Mouse (Mus musculus): ENCODE data around the gene Olig1. TPM values are rescaled to one million over a fixed set of nuclear protein-coding genes. Genes with fewer than 3 reads are reported as not detected.

Olig1 gene
- polyA plus RNA-seq, 1 experiment from 2014 or later: not detected

- ATAC-seq (ENCODE audit: insufficient number of reproducible peaks, insufficient read depth, low FRiP score, low read depth): no peak
- Histone ChIP-seq H3K27ac (ENCODE audit: low read length) (no peak overlapping the region), H3K27me3 (ENCODE audit: control insufficient read depth, insufficient read depth, low read length) (peaks cover 44% of the 10 kb centered on the region), H3K4me3 (ENCODE audit: low read depth, low read length) (no peak overlapping the region), H3K4me1 (ENCODE audit: control insufficient read depth, insufficient read depth, low read length) (peaks cover 7% of the 10 kb centered on the region; the same call in 1 of the 2 replicates), H3K9ac (replicated peaks; ENCODE audit: low read depth, low read length) (no peak overlapping the region), H3K4me2 (replicated peaks; ENCODE audit: low read depth, low read length) (no peak overlapping the region), H3K36me3 (ENCODE audit: control insufficient read depth, insufficient read depth, low read length) (no peaks in the 10 kb centered on the region), H3K9me3 (ENCODE audit: control insufficient read depth, low read depth, low read length) (no peaks in the 10 kb centered on the region)
- 79% methylated on average over 6 of the region's 6 CpGs for WGBS
These were observed 3.6 kb upstream of the Olig1 start for GRCm38 (mm10) chr16:91265972-91266371.

GRCm38 (mm10) chr16:91268724-91269452 lies 684 bp upstream of the Olig1 start:
- Histone ChIP-seq H3K9me3 (ENCODE audit: control insufficient read depth, low read depth, low read length) (no peaks in the 10 kb centered on the region), H3K4me1 (ENCODE audit: control insufficient read depth, insufficient read depth, low read length) (peaks cover 7% of the 10 kb centered on the region; the same call in 1 of the 2 replicates), H3K4me3 (ENCODE audit: low read depth, low read length) (peak overlapping the region; percentile 38), H3K4me2 (replicated peaks; ENCODE audit: low read depth, low read length) (peak overlapping the region; percentile 68; the same call in 1 of the 2 replicates), H3K27me3 (ENCODE audit: control insufficient read depth, insufficient read depth, low read length) (peaks cover 68% of the 10 kb centered on the region), H3K36me3 (ENCODE audit: control insufficient read depth, insufficient read depth, low read length) (no peaks in the 10 kb centered on the region), H3K9ac (replicated peaks; ENCODE audit: low read depth, low read length) (no peak overlapping the region), H3K27ac (ENCODE audit: low read length) (no peak overlapping the region)
- WGBS: 6% methylated on average over 13 of the region's 13 CpGs
- no peak for ATAC-seq (ENCODE audit: insufficient number of reproducible peaks, insufficient read depth, low FRiP score, low read depth)

- H3K27me3 ChIP-seq (ENCODE audit: control insufficient read depth, insufficient read depth, low read length): peaks cover 71% of the 10 kb centered on the region
- under 1% methylated on average over 63 of the region's 63 CpGs for WGBS
- no peak for ATAC-seq (ENCODE audit: insufficient number of reproducible peaks, insufficient read depth, low FRiP score, low read depth)
These were observed 820 bp downstream of the Olig1 start for GRCm38 (mm10) chr16:91270212-91270971.

GRCm38 (mm10) chr16:91270982-91271549 lies 1.5 kb downstream of the Olig1 start:
- H3K27ac ChIP-seq (ENCODE audit: low read length): no peak overlapping the region
- no peak for ATAC-seq (ENCODE audit: insufficient number of reproducible peaks, insufficient read depth, low FRiP score, low read depth)
- H3K4me1 ChIP-seq (ENCODE audit: control insufficient read depth, insufficient read depth, low read length): peaks cover 7% of the 10 kb centered on the region; the same call in 1 of the 2 replicates
- peaks cover 71% of the 10 kb centered on the region for H3K27me3 ChIP-seq (ENCODE audit: control insufficient read depth, insufficient read depth, low read length)
- no peak overlapping the region for H3K9ac ChIP-seq (replicated peaks; ENCODE audit: low read depth, low read length)
- peak overlapping the region; percentile 68; the same call in 1 of the 2 replicates for H3K4me2 ChIP-seq (replicated peaks; ENCODE audit: low read depth, low read length)
- H3K36me3 ChIP-seq (ENCODE audit: control insufficient read depth, insufficient read depth, low read length): no peaks in the 10 kb centered on the region
- H3K9me3 ChIP-seq (ENCODE audit: control insufficient read depth, low read depth, low read length): no peaks in the 10 kb centered on the region
- under 1% methylated on average over 29 of the region's 29 CpGs for WGBS
- no peak overlapping the region; the same call in 1 of the 2 replicates for H3K4me3 ChIP-seq (ENCODE audit: low read depth, low read length)

More at GRCm38 (mm10) chr16:91270212-91270971, 820 bp downstream of the Olig1 start:
- H3K9me3 ChIP-seq (ENCODE audit: control insufficient read depth, low read depth, low read length): no peaks in the 10 kb centered on the region
- H3K9ac ChIP-seq (replicated peaks; ENCODE audit: low read depth, low read length): no peak overlapping the region
- no peak overlapping the region for H3K27ac ChIP-seq (ENCODE audit: low read length)
- H3K4me3 ChIP-seq (ENCODE audit: low read depth, low read length): peak overlapping the region; percentile 38
- H3K36me3 ChIP-seq (ENCODE audit: control insufficient read depth, insufficient read depth, low read length): no peaks in the 10 kb centered on the region
- peaks cover 7% of the 10 kb centered on the region; the same call in 1 of the 2 replicates for H3K4me1 ChIP-seq (ENCODE audit: control insufficient read depth, insufficient read depth, low read length)
- peak overlapping the region; percentile 68 for H3K4me2 ChIP-seq (replicated peaks; ENCODE audit: low read depth, low read length)

GRCm38 (mm10) chr16:91271634-91272033 lies 2.1 kb downstream of the Olig1 start:
- Histone ChIP-seq H3K4me1 (ENCODE audit: control insufficient read depth, insufficient read depth, low read length) (peaks cover 7% of the 10 kb centered on the region; the same call in 1 of the 2 replicates), H3K27ac (ENCODE audit: low read length) (no peak overlapping the region), H3K27me3 (ENCODE audit: control insufficient read depth, insufficient read depth, low read length) (peaks cover 71% of the 10 kb centered on the region), H3K9me3 (ENCODE audit: control insufficient read depth, low read depth, low read length) (no peaks in the 10 kb centered on the region), H3K4me2 (replicated peaks; ENCODE audit: low read depth, low read length) (no peak overlapping the region), H3K4me3 (ENCODE audit: low read depth, low read length) (no peak overlapping the region), H3K36me3 (ENCODE audit: control insufficient read depth, insufficient read depth, low read length) (no peaks in the 10 kb centered on the region), H3K9ac (replicated peaks; ENCODE audit: low read depth, low read length) (no peak overlapping the region)
- WGBS: 4% methylated on average over 20 of the region's 20 CpGs
- no peak for ATAC-seq (ENCODE audit: insufficient number of reproducible peaks, insufficient read depth, low FRiP score, low read depth)

- Histone ChIP-seq H3K9ac (replicated peaks; ENCODE audit: low read depth, low read length) (no peak overlapping the region), H3K4me2 (replicated peaks; ENCODE audit: low read depth, low read length) (no peak overlapping the region), H3K4me3 (ENCODE audit: low read depth, low read length) (no peak overlapping the region), H3K9me3 (ENCODE audit: control insufficient read depth, low read depth, low read length) (no peaks in the 10 kb centered on the region), H3K27me3 (ENCODE audit: control insufficient read depth, insufficient read depth, low read length) (0 out of 2 replicates have a peak, but pooled peaks cover 2% of the 10 kb centered on the region), H3K27ac (ENCODE audit: low read length) (no peak overlapping the region), H3K36me3 (ENCODE audit: control insufficient read depth, insufficient read depth, low read length) (no peaks in the 10 kb centered on the region), H3K4me1 (ENCODE audit: control insufficient read depth, insufficient read depth, low read length) (no peaks in the 10 kb centered on the region)
- no peak for ATAC-seq (ENCODE audit: insufficient number of reproducible peaks, insufficient read depth, low FRiP score, low read depth)
- 66% methylated on average over 4 of the region's 4 CpGs for WGBS
These were observed 10.9 kb downstream of the Olig1 start for GRCm38 (mm10) chr16:91280516-91280915.

GRCm38 (mm10) chr16:91292080-91292479 lies 22.5 kb downstream of the Olig1 start:
- no peak for ATAC-seq (ENCODE audit: insufficient number of reproducible peaks, insufficient read depth, low FRiP score, low read depth)
- Histone ChIP-seq H3K4me2 (replicated peaks; ENCODE audit: low read depth, low read length) (no peak overlapping the region), H3K36me3 (ENCODE audit: control insufficient read depth, insufficient read depth, low read length) (no peaks in the 10 kb centered on the region), H3K4me3 (ENCODE audit: low read depth, low read length) (no peak overlapping the region), H3K27ac (ENCODE audit: low read length) (no peak overlapping the region), H3K27me3 (ENCODE audit: control insufficient read depth, insufficient read depth, low read length) (no peaks in the 10 kb centered on the region), H3K9me3 (ENCODE audit: control insufficient read depth, low read depth, low read length) (no peaks in the 10 kb centered on the region), H3K9ac (replicated peaks; ENCODE audit: low read depth, low read length) (no peak overlapping the region), H3K4me1 (ENCODE audit: control insufficient read depth, insufficient read depth, low read length) (no peaks in the 10 kb centered on the region)
- 80% methylated on average over 7 of the region's 7 CpGs for WGBS

GRCm38 (mm10) chr16:91292719-91293333 lies 23.3 kb downstream of the Olig1 start:
- no peaks in the 10 kb centered on the region for H3K36me3 ChIP-seq (ENCODE audit: control insufficient read depth, insufficient read depth, low read length)
- H3K9me3 ChIP-seq (ENCODE audit: control insufficient read depth, low read depth, low read length): no peaks in the 10 kb centered on the region
- H3K27me3 ChIP-seq (ENCODE audit: control insufficient read depth, insufficient read depth, low read length): no peaks in the 10 kb centered on the region
- H3K4me2 ChIP-seq (replicated peaks; ENCODE audit: low read depth, low read length): no peak overlapping the region
- WGBS: 83% methylated on average over 11 of the region's 11 CpGs
- H3K9ac ChIP-seq (replicated peaks; ENCODE audit: low read depth, low read length): no peak overlapping the region
- ATAC-seq (ENCODE audit: insufficient number of reproducible peaks, insufficient read depth, low FRiP score, low read depth): no peak
- H3K4me1 ChIP-seq (ENCODE audit: control insufficient read depth, insufficient read depth, low read length): no peaks in the 10 kb centered on the region
- no peak overlapping the region for H3K4me3 ChIP-seq (ENCODE audit: low read depth, low read length)
- no peak overlapping the region for H3K27ac ChIP-seq (ENCODE audit: low read length)

Measured in stomach, embryonic 14.5 days (tissue).